Mouse (Mus musculus): ENCODE results near the gene Idi2.
"Not testable (repeated sequence)": the region's sequence is repeated elsewhere in the genome, so short reads cannot be mapped to it uniquely, and the experiment has no call there.

The Idi2 gene

GRCm38 (mm10) chr13:8952563-8952962 is at the start of gene Idi2:
TSS of gene Idi2 (plus strand) at chr13:8952863.
- not testable (repeated sequence) for DNase-seq

GRCm38 (mm10) chr13:8905986-8906385 is 46.7 kb upstream of the Idi2 start:
- DNase-seq, result not testable (repeated sequence)

- DNase-seq, result not testable (repeated sequence)
These were observed 38.8 kb upstream of the Idi2 start for GRCm38 (mm10) chr13:8913890-8914289.

- DNase-seq, result no peak
These were observed 19.2 kb upstream of the Idi2 start for GRCm38 (mm10) chr13:8933499-8933898.

- DNase-seq, result not testable (repeated sequence)
These were observed 15.0 kb upstream of the Idi2 start for GRCm38 (mm10) chr13:8937611-8938140.

- DNase-seq, result not testable (repeated sequence)
These were observed 11.6 kb upstream of the Idi2 start for GRCm38 (mm10) chr13:8941110-8941509.

- DNase-seq, result not testable (repeated sequence)
These were observed 11.0 kb upstream of the Idi2 start for GRCm38 (mm10) chr13:8941701-8942100.

GRCm38 (mm10) chr13:8943828-8944227 is 8.8 kb upstream of the Idi2 start:
- DNase-seq, result not testable (repeated sequence)

- not testable (repeated sequence) for DNase-seq
These were observed 4.5 kb upstream of the Idi2 start, which contains the start of gene Gm9745 for GRCm38 (mm10) chr13:8948131-8948530. TSS of gene Gm9745 (minus strand) at chr13:8948231.

- not testable (repeated sequence) for DNase-seq
These were observed 2.5 kb downstream of the Idi2 start for GRCm38 (mm10) chr13:8955127-8955526.

GRCm38 (mm10) chr13:8956873-8957272 is 4.2 kb downstream of the Idi2 start:
- DNase-seq, result not testable (repeated sequence)

GRCm38 (mm10) chr13:8959058-8959457 is 6.4 kb downstream of the Idi2 start:
- not testable (repeated sequence) for DNase-seq

GRCm38 (mm10) chr13:8959554-8959953 is 6.9 kb downstream of the Idi2 start:
- not testable (repeated sequence) for DNase-seq

GRCm38 (mm10) chr13:8961128-8961888 is 8.6 kb downstream of the Idi2 start:
- not testable (repeated sequence) for DNase-seq

GRCm38 (mm10) chr13:8962266-8962665 is 9.6 kb downstream of the Idi2 start:
- DNase-seq, result not testable (repeated sequence)

- no peak for DNase-seq
These were observed 12.6 kb downstream of the Idi2 start for GRCm38 (mm10) chr13:8965224-8965623.

- no peak for DNase-seq
These were observed 15.1 kb downstream of the Idi2 start for GRCm38 (mm10) chr13:8967742-8968141.

- no peak for DNase-seq
These were observed 19.7 kb downstream of the Idi2 start for GRCm38 (mm10) chr13:8972369-8972768.

- no peak for DNase-seq
These were observed 20.3 kb downstream of the Idi2 start for GRCm38 (mm10) chr13:8972972-8973371.

- no peak for DNase-seq
These were observed 39.6 kb downstream of the Idi2 start for GRCm38 (mm10) chr13:8992231-8992630.

- DNase-seq, result no peak
These were observed 42.7 kb downstream of the Idi2 start for GRCm38 (mm10) chr13:8995159-8995989.

GRCm38 (mm10) chr13:8995990-8996786 is 43.5 kb downstream of the Idi2 start, which contains the start of gene Gtpbp4:
TSS of gene Gtpbp4 (minus strand) at chr13:8996083.
- peak; percentile 96 for DNase-seq
